Mouse (Mus musculus) neural tube, embryonic 14.5 days (tissue): ENCODE measurements around the gene Chmp6. TPM values are rescaled to one million over a fixed set of nuclear protein-coding genes. Genes with fewer than 3 reads are reported as not detected.

Experiments
- ATAC-seq: fragments of 200-750 bp; cut with Nextera tagmentation; 2 replicates; pipeline ENCODE4 v1.8.0; 2017; ENCODE audit warnings: low read depth, mild to moderate bottlenecking, moderate TSS enrichment, moderate library complexity
- H3K27ac ChIP-seq: fragments of 300-500 bp; sonication (generic); 2 replicates; pipeline ENCODE4 v1.5.1; 2014; ENCODE audit warnings: low read depth, mild to moderate bottlenecking, control low read depth, low read length, moderate library complexity, mixed read lengths
- H3K27me3 ChIP-seq: fragments of 300-500 bp; sonication (generic); 2 replicates; pipeline ENCODE4 v1.6.1; 2014; ENCODE audit warnings: low read length; ENCODE audit not compliant: control insufficient read depth, insufficient read depth
- H3K36me3 ChIP-seq: fragments of 300-500 bp; sonication (generic); 2 replicates; pipeline ENCODE4 v1.6.1; 2014; ENCODE audit warnings: low read length, mixed read lengths; ENCODE audit not compliant: control insufficient read depth, insufficient read depth
- H3K4me1 ChIP-seq: fragments of 300-500 bp; sonication (generic); 2 replicates; pipeline ENCODE4 v1.6.1; 2014; ENCODE audit warnings: low read length; ENCODE audit not compliant: control insufficient read depth, insufficient read depth
- H3K4me2 ChIP-seq: fragments of 300-500 bp; sonication (generic); 2 replicates; pipeline ENCODE4 v1.6.1; 2014; ENCODE audit warnings: mild to moderate bottlenecking, low read depth, low read length, control low read depth
- H3K4me3 ChIP-seq: fragments of 300-500 bp; sonication (generic); 2 replicates; pipeline ENCODE4 v1.5.1; 2014; ENCODE audit warnings: low read depth, low read length, control low read depth, mixed read lengths
- H3K9ac ChIP-seq: fragments of 300-500 bp; sonication (generic); replicated peaks from 2 replicates; pipeline ENCODE4 v1.6.1; 2014; ENCODE audit warnings: low read depth, mild to moderate bottlenecking, control low read depth, low read length, mixed read lengths
- H3K9me3 ChIP-seq: fragments of 300-500 bp; sonication (generic); 2 replicates; pipeline ENCODE4 v1.6.1; 2016; ENCODE audit warnings: low read length; ENCODE audit not compliant: control insufficient read depth
- WGBS: fragments of 180-500 bp; shearing (Covaris S2); extraction: QIAGEN DNeasy Blood & Tissue Kit; methylation state at CpG from one replicate; pipeline ENCODE4 v1.1.7; 2014; 5-methylcytosine and 5-hydroxymethylcytosine counted together
- polyA plus RNA-seq: library from polyadenylated mRNA; unstranded; fragments of >200 nt; fragmentation: Nextera tagmentation; extraction: Ambion mirVana; gene quantifications from 2 replicates; pipeline ENCODE4 v1.2.1, GENCODE M21; 2014

The Chmp6 gene
- polyA plus RNA-seq, 1 experiment from 2014 or later = 92.9 TPM

GRCm38 (mm10) chr11:119937772-119938502, 24.7 kb downstream of the Chmp6 start:
- no peaks in the 10 kb centered on the region for H3K9me3 ChIP-seq
- H3K4me1 ChIP-seq = peaks cover 16% of the 10 kb centered on the region
- H3K4me3 ChIP-seq = no peak overlapping the region
- WGBS = 62% methylated on average over 19 of the region's 19 CpGs
- ATAC-seq = no peak
- H3K4me2 ChIP-seq = no peak overlapping the region
- H3K36me3 ChIP-seq = no peaks in the 10 kb centered on the region
- no peaks in the 10 kb centered on the region for H3K27me3 ChIP-seq
- H3K9ac ChIP-seq = no peak overlapping the region
- H3K27ac ChIP-seq = no peak overlapping the region

- Histone ChIP-seq H3K4me2 (no peak overlapping the region), H3K9ac (no peak overlapping the region), H3K9me3 (no peaks in the 10 kb centered on the region), H3K4me3 (no peak overlapping the region), H3K27ac (no peak overlapping the region), H3K4me1 (peaks cover 24% of the 10 kb centered on the region), H3K36me3 (no peaks in the 10 kb centered on the region), H3K27me3 (no peaks in the 10 kb centered on the region)
- no peak for ATAC-seq
- WGBS = 56% methylated on average over 8 of the region's 8 CpGs
Measured at GRCm38 (mm10) chr11:119939073-119939710, 26.0 kb downstream of the Chmp6 start.

- H3K4me3 ChIP-seq = no peak overlapping the region
- no peaks in the 10 kb centered on the region for H3K36me3 ChIP-seq
- H3K4me2 ChIP-seq = no peak overlapping the region
- H3K9ac ChIP-seq = no peak overlapping the region
- no peak for ATAC-seq
- peaks cover 24% of the 10 kb centered on the region for H3K4me1 ChIP-seq
- no peaks in the 10 kb centered on the region for H3K9me3 ChIP-seq
- H3K27ac ChIP-seq = no peak overlapping the region
- 73% methylated on average over 4 of the region's 4 CpGs for WGBS
- no peaks in the 10 kb centered on the region for H3K27me3 ChIP-seq
Measured at GRCm38 (mm10) chr11:119939711-119940106, 26.5 kb downstream of the Chmp6 start.

GRCm38 (mm10) chr11:119940142-119940541, 26.9 kb downstream of the Chmp6 start:
- Histone ChIP-seq H3K27ac (no peak overlapping the region), H3K4me1 (peaks cover 24% of the 10 kb centered on the region), H3K27me3 (no peaks in the 10 kb centered on the region), H3K4me2 (no peak overlapping the region), H3K9me3 (no peaks in the 10 kb centered on the region), H3K4me3 (no peak overlapping the region), H3K9ac (no peak overlapping the region), H3K36me3 (no peaks in the 10 kb centered on the region)
- WGBS = 55% methylated on average over 11 of the region's 11 CpGs
- ATAC-seq = no peak

GRCm38 (mm10) chr11:119941794-119942193, 28.6 kb downstream of the Chmp6 start:
- no peaks in the 10 kb centered on the region for H3K27me3 ChIP-seq
- no peaks in the 10 kb centered on the region for H3K36me3 ChIP-seq
- no peak for ATAC-seq
- no peak overlapping the region for H3K9ac ChIP-seq
- H3K4me2 ChIP-seq = peak overlapping the region; percentile 98
- no peak overlapping the region; the same call in 1 of the 2 replicates for H3K27ac ChIP-seq
- 2% methylated on average over 8 of the region's 8 CpGs for WGBS
- H3K9me3 ChIP-seq = no peaks in the 10 kb centered on the region
- H3K4me1 ChIP-seq = peaks cover 22% of the 10 kb centered on the region
- H3K4me3 ChIP-seq = peak overlapping the region; percentile 69

GRCm38 (mm10) chr11:119942201-119942726, 29.0 kb downstream of the Chmp6 start:
- no peaks in the 10 kb centered on the region for H3K27me3 ChIP-seq
- H3K4me3 ChIP-seq = peak overlapping the region; percentile 69
- no peaks in the 10 kb centered on the region for H3K36me3 ChIP-seq
- peak; percentile 10 for ATAC-seq
- peaks cover 19% of the 10 kb centered on the region for H3K4me1 ChIP-seq
- no peaks in the 10 kb centered on the region for H3K9me3 ChIP-seq
- peak overlapping the region; percentile 52 for H3K9ac ChIP-seq
- H3K4me2 ChIP-seq = peak overlapping the region; percentile 98
- under 1% methylated on average over 37 of the region's 43 CpGs for WGBS
- H3K27ac ChIP-seq = peak overlapping the region; percentile 69

- no peaks in the 10 kb centered on the region for H3K27me3 ChIP-seq
- peak; percentile 96 for ATAC-seq
- H3K9ac ChIP-seq = peak within 1 kb of the TSS; percentile 62
- peak within 1 kb of the TSS; percentile 69 for H3K4me3 ChIP-seq
- H3K27ac ChIP-seq = peak within 1 kb of the TSS; percentile 69
- no peaks in the 10 kb centered on the region for H3K36me3 ChIP-seq
- H3K9me3 ChIP-seq = no peaks in the 10 kb centered on the region
- peaks cover 19% of the 10 kb centered on the region for H3K4me1 ChIP-seq
- under 1% methylated on average over 66 of the region's 79 CpGs for WGBS
- peak within 1 kb of the TSS; percentile 98 for H3K4me2 ChIP-seq
Measured at GRCm38 (mm10) chr11:119942727-119943427, 29.6 kb downstream of the Chmp6 start, which contains the start of gene Baiap2. Gene Baiap2, plus strand, starts transcription at chr11:119942763.

- Histone ChIP-seq H3K36me3 (no peaks in the 10 kb centered on the region), H3K27ac (peak overlapping the region; percentile 57; the same call in 1 of the 2 replicates), H3K9ac (peak overlapping the region; percentile 62), H3K4me1 (peaks cover 19% of the 10 kb centered on the region), H3K27me3 (no peaks in the 10 kb centered on the region), H3K9me3 (no peaks in the 10 kb centered on the region), H3K4me3 (peak overlapping the region; percentile 69), H3K4me2 (peak overlapping the region; percentile 98)
- peak; percentile 10; the same call in 1 of the 2 replicates for ATAC-seq
- WGBS = 4% methylated on average over 32 of the region's 32 CpGs
Measured at GRCm38 (mm10) chr11:119943428-119943988, 30.3 kb downstream of the Chmp6 start.
